ENCODE assay signal across 26 mouse cellular contexts in genomic region chr17:7376951-7377700, GRCm38 (mm10). TPM values are rescaled to one million over a fixed set of nuclear protein-coding genes. Genes with fewer than 3 reads are reported as not detected.
A peak's percentile ranks its signal among the peaks of the same experiment; 100 is the strongest.
DNase-seq lines count a peak whose midpoint lies in the region; ATAC-seq and TF ChIP-seq lines count a peak whose summit lies in the region.
"Not testable (repeated sequence)": the region's sequence is repeated elsewhere in the genome, so short reads cannot be mapped to it uniquely, and the experiment has no call there.
"Had no signal": no experiment of that assay in that cellular context is flagged by ENCODE, and none has a peak within 500 bp of the region (broad histone marks: within the 10 kb centered on the region; RNA-seq: fewer than 3 reads in every experiment).

No protein-coding gene starts in this region.

- H3K27me3 ChIP-seq in hindbrain, embryonic 11.5 days (ENCODE audit: control insufficient read depth, insufficient read depth, low read length); hindbrain, postnatal 0 days (ENCODE audit: insufficient read depth, low read length); kidney, postnatal 0 days (ENCODE audit: insufficient read depth, low read length); lung, embryonic 16.5 days (ENCODE audit: control insufficient read depth, insufficient read depth, low read depth, low read length); midbrain, embryonic 15.5 days (replicated peaks); neural tube, embryonic 15.5 days (replicated peaks): not testable (repeated sequence)

- H3K9me3 ChIP-seq in hindbrain, embryonic 11.5 days (ENCODE audit: control insufficient read depth, low read length); hindbrain, postnatal 0 days (ENCODE audit: low read length); kidney, postnatal 0 days (replicated peaks; ENCODE audit: low read length); lung, embryonic 16.5 days (ENCODE audit: control insufficient read depth, low read length); midbrain, embryonic 15.5 days; neural tube, embryonic 15.5 days (replicated peaks): not testable (repeated sequence)

- ATAC-seq in granulocyte monocyte progenitor cell, adult 5-6 weeks (replicated peaks; ENCODE audit: poor library complexity, severe bottlenecking), result 0 out of 2 replicates have a peak, but pooled peaks have one; percentile 15
- ATAC-seq in hindbrain, embryonic 11.5 days (ENCODE audit: low FRiP score), result peak; percentile 63; the same call in 1 of the 2 replicates
- ATAC-seq in hindbrain, postnatal 0 days, result peak; percentile 52; the same call in 1 of the 2 replicates
- peak; percentile 38; the same call in 1 of the 2 replicates for ATAC-seq in kidney, postnatal 0 days (replicated peaks; ENCODE audit: low FRiP score, low read depth)
- ATAC-seq in lung, embryonic 16.5 days (ENCODE audit: low read depth), result peak; percentile 23; the same call in 1 of the 2 replicates
- peak; percentile 53 for ATAC-seq in midbrain, embryonic 15.5 days (replicated peaks)
- peak; percentile 40; the same call in 1 of the 2 replicates for ATAC-seq in neural tube, embryonic 15.5 days (ENCODE audit: low FRiP score)

- H3K4me3 ChIP-seq in hindbrain, embryonic 11.5 days (ENCODE audit: low read depth, low read length); hindbrain, postnatal 0 days (ENCODE audit: low read length); kidney, postnatal 0 days (replicated peaks; ENCODE audit: low read depth, low read length); lung, embryonic 16.5 days (ENCODE audit: low read length); midbrain, embryonic 15.5 days; neural tube, embryonic 15.5 days (replicated peaks): not testable (repeated sequence)

- H3K27ac ChIP-seq in hindbrain, embryonic 11.5 days (ENCODE audit: low read depth, low read length); hindbrain, postnatal 0 days; kidney, postnatal 0 days; lung, embryonic 16.5 days (ENCODE audit: low read length); midbrain, embryonic 15.5 days; neural tube, embryonic 15.5 days (replicated peaks): not testable (repeated sequence)

- H3K9ac ChIP-seq in hindbrain, embryonic 11.5 days (ENCODE audit: low read depth, low read length); hindbrain, postnatal 0 days (replicated peaks; ENCODE audit: low read length); kidney, postnatal 0 days (ENCODE audit: low read depth, low read length); lung, embryonic 16.5 days (ENCODE audit: low read length); midbrain, embryonic 15.5 days; neural tube, embryonic 15.5 days (replicated peaks): not testable (repeated sequence)

- DNase-seq in hindbrain, embryonic 11.5 days (ENCODE audit: low spot score); hindbrain, postnatal 0 days (ENCODE audit: low spot score); kidney, postnatal 0 days (ENCODE audit: low spot score): not testable (repeated sequence)

- WGBS in hindbrain, embryonic 11.5 days, result 100% methylated on average over 1 of the region's 3 CpGs
- WGBS in hindbrain, postnatal 0 days, result 90% methylated on average over 1 of the region's 3 CpGs
- WGBS in kidney, postnatal 0 days, result 83% methylated on average over 1 of the region's 3 CpGs
- 93% methylated on average over 1 of the region's 3 CpGs for WGBS in lung, embryonic 16.5 days
- 92% methylated on average over 1 of the region's 3 CpGs for WGBS in midbrain, embryonic 15.5 days
- WGBS in neural tube, embryonic 15.5 days, result 83% methylated on average over 1 of the region's 3 CpGs

- not testable (repeated sequence) for H3K36me3 ChIP-seq in hindbrain, embryonic 11.5 days (ENCODE audit: control insufficient read depth, insufficient read depth, low read length); hindbrain, postnatal 0 days (ENCODE audit: insufficient read depth, low read length); kidney, postnatal 0 days (ENCODE audit: insufficient read depth, low read length); lung, embryonic 16.5 days (ENCODE audit: control insufficient read depth, insufficient read depth, low read length); midbrain, embryonic 15.5 days (replicated peaks); neural tube, embryonic 15.5 days

- not testable (repeated sequence) for H3K4me2 ChIP-seq in hindbrain, embryonic 11.5 days (replicated peaks; ENCODE audit: low read depth, low read length); hindbrain, postnatal 0 days (ENCODE audit: low read depth, low read length); kidney, postnatal 0 days (ENCODE audit: low read length); lung, embryonic 16.5 days (ENCODE audit: low read depth, low read length); midbrain, embryonic 15.5 days; neural tube, embryonic 15.5 days

- TF ChIP-seq CTCF in hindbrain, postnatal 0 days (IDR thresholded peaks at IDR 0.05; ENCODE audit: low read depth); kidney, postnatal 0 days (IDR thresholded peaks at IDR 0.05; ENCODE audit: low read depth): not testable (repeated sequence)

- not testable (repeated sequence) for H3K4me1 ChIP-seq in hindbrain, embryonic 11.5 days (replicated peaks; ENCODE audit: control insufficient read depth, insufficient read depth, low read length); hindbrain, postnatal 0 days (ENCODE audit: insufficient read depth, low read length); kidney, postnatal 0 days (replicated peaks; ENCODE audit: insufficient read depth, low read length); lung, embryonic 16.5 days (replicated peaks; ENCODE audit: control insufficient read depth, insufficient read depth, low read length); midbrain, embryonic 15.5 days; neural tube, embryonic 15.5 days

RNA-seq across cellular contexts. Expression of gene Gm49630, which starts 5.3 kb away (rescaled TPM):
- total RNA-seq in granulocyte monocyte progenitor cell, adult 5-6 weeks (2014; fragmentation: Nextera tagmentation), result not detected in 2 replicates
- total RNA-seq in granulocyte monocyte progenitor cell, adult 5-6 weeks (2017), result not detected in 2 replicates
- polyA plus RNA-seq in hindbrain, embryonic 11.5 days (2014; fragmentation: Nextera tagmentation; extraction: Ambion mirVana), result not detected in 2 replicates
- not detected in 2 replicates for total RNA-seq in hindbrain, postnatal 0 days (2014; rRNA removed)
- not detected in 2 replicates for polyA plus RNA-seq in hindbrain, postnatal 0 days (2015; fragmentation: Nextera tagmentation; extraction: Ambion mirVana)
- polyA plus RNA-seq in kidney, postnatal 0 days (2015; fragmentation: Nextera tagmentation; extraction: Ambion mirVana), result not detected in 2 replicates
- polyA plus RNA-seq in lung, embryonic 16.5 days (2015; fragmentation: Nextera tagmentation; extraction: Ambion mirVana), result not detected in 2 replicates
- polyA plus RNA-seq in midbrain, embryonic 15.5 days (2015; fragmentation: Nextera tagmentation; extraction: Ambion mirVana), result not detected in 2 replicates
- polyA plus RNA-seq in neural tube, embryonic 15.5 days (2015; fragmentation: Nextera tagmentation; extraction: Ambion mirVana), result not detected in 2 replicates
- total RNA-seq: adrenal gland, adult 18-20 months; adrenal gland, postnatal 36 days; CH12.LX; forebrain, postnatal 0 days; G1E; gastrocnemius, postnatal 14 days; heart, adult 2 months; hematopoietic stem cell, adult 5-6 weeks; layer of hippocampus, postnatal 10 days; left cerebral cortex, adult 2 months; left cerebral cortex, postnatal 36 days; megakaryocyte, adult 5-6 weeks had no signal
- polyA plus RNA-seq: forebrain, embryonic 11.5 days; forebrain, postnatal 0 days; G1E; heart, adult 2 months; heart, embryonic 16.5 days; intestine, postnatal 0 days; liver, postnatal 0 days; neural tube, embryonic 11.5 days; Patski; spleen, adult 2 months had no signal

RNA-seq across cellular contexts. Expression of gene Unc93a2, which starts 8.1 kb away (rescaled TPM):
- total RNA-seq in granulocyte monocyte progenitor cell, adult 5-6 weeks (2014; fragmentation: Nextera tagmentation), result not detected in 2 replicates
- total RNA-seq in granulocyte monocyte progenitor cell, adult 5-6 weeks (2017), result not detected in 2 replicates
- not detected in 2 replicates for polyA plus RNA-seq in hindbrain, embryonic 11.5 days (2014; fragmentation: Nextera tagmentation; extraction: Ambion mirVana)
- 0.18 TPM in 1 of 2 replicates, not detected in the other for total RNA-seq in hindbrain, postnatal 0 days (2014; rRNA removed)
- 0.05 TPM in 1 of 2 replicates, not detected in the other for polyA plus RNA-seq in hindbrain, postnatal 0 days (2015; fragmentation: Nextera tagmentation; extraction: Ambion mirVana)
- polyA plus RNA-seq in kidney, postnatal 0 days (2015; fragmentation: Nextera tagmentation; extraction: Ambion mirVana), result not detected in 2 replicates
- polyA plus RNA-seq in lung, embryonic 16.5 days (2015; fragmentation: Nextera tagmentation; extraction: Ambion mirVana), result not detected in 2 replicates
- polyA plus RNA-seq in midbrain, embryonic 15.5 days (2015; fragmentation: Nextera tagmentation; extraction: Ambion mirVana), result 0.06 and 0.08 TPM in 2 replicates
- 0.10 TPM in 1 of 2 replicates, not detected in the other for polyA plus RNA-seq in neural tube, embryonic 15.5 days (2015; fragmentation: Nextera tagmentation; extraction: Ambion mirVana)
- total RNA-seq: forebrain, postnatal 0 days; hematopoietic stem cell, adult 5-6 weeks; left cerebral cortex, adult 2 months; left cerebral cortex, postnatal 36 days; megakaryocyte, adult 5-6 weeks had no signal
- polyA plus RNA-seq: forebrain, embryonic 11.5 days; forebrain, postnatal 0 days; G1E; heart, embryonic 16.5 days; neural tube, embryonic 11.5 days; spleen, adult 2 months had no signal

RNA-seq across cellular contexts. Expression of gene Ttll2, which starts 24.6 kb away (rescaled TPM):
- total RNA-seq in granulocyte monocyte progenitor cell, adult 5-6 weeks (2014; fragmentation: Nextera tagmentation), result not detected in 2 replicates
- not detected in 2 replicates for total RNA-seq in granulocyte monocyte progenitor cell, adult 5-6 weeks (2017)
- not detected in 2 replicates for polyA plus RNA-seq in hindbrain, embryonic 11.5 days (2014; fragmentation: Nextera tagmentation; extraction: Ambion mirVana)
- total RNA-seq in hindbrain, postnatal 0 days (2014; rRNA removed), result not detected in 2 replicates
- not detected in 2 replicates for polyA plus RNA-seq in hindbrain, postnatal 0 days (2015; fragmentation: Nextera tagmentation; extraction: Ambion mirVana)
- not detected in 2 replicates for polyA plus RNA-seq in kidney, postnatal 0 days (2015; fragmentation: Nextera tagmentation; extraction: Ambion mirVana)
- polyA plus RNA-seq in lung, embryonic 16.5 days (2015; fragmentation: Nextera tagmentation; extraction: Ambion mirVana), result not detected in 2 replicates
- 0.13 TPM in 1 of 2 replicates, not detected in the other for polyA plus RNA-seq in midbrain, embryonic 15.5 days (2015; fragmentation: Nextera tagmentation; extraction: Ambion mirVana)
- not detected in 2 replicates for polyA plus RNA-seq in neural tube, embryonic 15.5 days (2015; fragmentation: Nextera tagmentation; extraction: Ambion mirVana)
- total RNA-seq: adrenal gland, adult 18-20 months; CH12.LX; forebrain, postnatal 0 days; G1E; gastrocnemius, postnatal 14 days; heart, adult 2 months; hematopoietic stem cell, adult 5-6 weeks; layer of hippocampus, postnatal 10 days; left cerebral cortex, adult 2 months; left cerebral cortex, postnatal 36 days; megakaryocyte, adult 5-6 weeks had no signal
- polyA plus RNA-seq: forebrain, embryonic 11.5 days; forebrain, postnatal 0 days; G1E; heart, embryonic 16.5 days; intestine, postnatal 0 days; liver, postnatal 0 days; neural tube, embryonic 11.5 days; spleen, adult 2 months had no signal

RNA-seq across cellular contexts. Expression of gene Tcp10a, which starts 52.7 kb away (rescaled TPM):
- not detected in 2 replicates for total RNA-seq in granulocyte monocyte progenitor cell, adult 5-6 weeks (2014; fragmentation: Nextera tagmentation)
- not detected in 2 replicates for total RNA-seq in granulocyte monocyte progenitor cell, adult 5-6 weeks (2017)
- polyA plus RNA-seq in hindbrain, embryonic 11.5 days (2014; fragmentation: Nextera tagmentation; extraction: Ambion mirVana), result not detected in 2 replicates
- not detected in 2 replicates for total RNA-seq in hindbrain, postnatal 0 days (2014; rRNA removed)
- 0.21 TPM in 1 of 2 replicates, not detected in the other for polyA plus RNA-seq in hindbrain, postnatal 0 days (2015; fragmentation: Nextera tagmentation; extraction: Ambion mirVana)
- polyA plus RNA-seq in kidney, postnatal 0 days (2015; fragmentation: Nextera tagmentation; extraction: Ambion mirVana), result not detected in 2 replicates
- not detected in 2 replicates for polyA plus RNA-seq in lung, embryonic 16.5 days (2015; fragmentation: Nextera tagmentation; extraction: Ambion mirVana)
- 0.13 TPM in 1 of 2 replicates, not detected in the other for polyA plus RNA-seq in midbrain, embryonic 15.5 days (2015; fragmentation: Nextera tagmentation; extraction: Ambion mirVana)
- not detected in 2 replicates for polyA plus RNA-seq in neural tube, embryonic 15.5 days (2015; fragmentation: Nextera tagmentation; extraction: Ambion mirVana)
- total RNA-seq: CH12.LX; forebrain, postnatal 0 days; gastrocnemius, postnatal 14 days; heart, adult 2 months; hematopoietic stem cell, adult 5-6 weeks; megakaryocyte, adult 5-6 weeks had no signal
- polyA plus RNA-seq: forebrain, embryonic 11.5 days; forebrain, postnatal 0 days; G1E; heart, embryonic 16.5 days; intestine, postnatal 0 days; liver, postnatal 0 days; neural tube, embryonic 11.5 days; spleen, adult 2 months had no signal
